Mouse (Mus musculus) CD4-positive naive resting alpha-beta T cell, adult 57 days (primary cell): ENCODE data around the gene Ubxn7. TPM values are rescaled to one million over a fixed set of nuclear protein-coding genes. Genes with fewer than 3 reads are reported as not detected.

Experiments
- total RNA-seq: library from RNA; stranded (reverse); gene quantifications from one replicate; pipeline ENCODE4 v1.2.4, GENCODE M21; 2023

The Ubxn7 gene
- total RNA-seq, result 75.1 TPM

DNA sequence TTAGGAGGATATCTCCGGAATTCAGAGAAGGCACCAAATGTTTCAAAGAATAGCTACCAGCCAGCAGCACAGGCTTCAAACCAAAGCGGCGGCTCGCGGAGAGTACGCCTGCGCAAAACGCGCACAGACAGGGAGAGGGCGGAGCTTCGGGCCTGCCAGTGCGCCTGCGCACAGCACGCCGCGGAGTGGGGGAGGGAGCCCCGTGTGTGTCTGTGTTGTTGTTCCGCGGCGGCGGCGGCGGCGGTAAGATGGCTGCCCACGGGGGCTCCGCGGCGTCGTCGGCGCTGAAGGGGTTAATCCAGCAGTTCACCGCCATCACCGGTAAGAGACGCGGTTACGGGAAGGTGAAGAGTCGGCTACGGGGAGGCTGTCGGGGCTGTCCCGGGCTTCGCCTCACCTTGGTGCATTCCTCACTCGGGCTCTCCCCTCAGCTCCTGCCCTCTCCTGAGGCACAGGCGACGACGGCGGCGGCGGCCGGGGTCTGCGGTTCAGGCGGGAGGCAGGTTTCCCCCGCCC lies at the start of gene Ubxn7:
Ubxn7 (plus strand) TSS at position 218 of the 516 bp plus-strand sequence.

DNA sequence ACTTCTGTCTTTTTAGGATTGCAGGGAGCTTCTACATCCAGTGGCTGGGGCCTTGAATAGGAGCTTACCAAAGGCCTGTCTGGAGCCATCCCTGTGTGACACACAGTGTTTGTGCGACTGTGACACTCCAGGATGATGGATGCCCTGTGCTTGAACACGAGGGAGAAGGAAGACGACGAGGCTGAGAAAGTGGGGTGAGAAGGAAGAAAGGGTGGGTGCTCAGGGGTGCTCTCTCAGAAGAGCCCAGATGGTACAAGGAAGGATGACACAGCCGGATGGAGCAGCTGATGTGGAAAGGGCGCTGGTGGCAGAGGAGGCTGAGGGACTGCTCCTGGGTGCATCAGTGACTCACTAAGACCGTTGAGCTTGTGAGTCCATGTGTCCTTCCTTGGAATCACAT lies 68.2 kb downstream of the Ubxn7 start, which contains the start of gene Tm4sf19:
Tm4sf19 (plus strand) TSS at position 240 of the 400 bp plus-strand sequence.

DNA sequence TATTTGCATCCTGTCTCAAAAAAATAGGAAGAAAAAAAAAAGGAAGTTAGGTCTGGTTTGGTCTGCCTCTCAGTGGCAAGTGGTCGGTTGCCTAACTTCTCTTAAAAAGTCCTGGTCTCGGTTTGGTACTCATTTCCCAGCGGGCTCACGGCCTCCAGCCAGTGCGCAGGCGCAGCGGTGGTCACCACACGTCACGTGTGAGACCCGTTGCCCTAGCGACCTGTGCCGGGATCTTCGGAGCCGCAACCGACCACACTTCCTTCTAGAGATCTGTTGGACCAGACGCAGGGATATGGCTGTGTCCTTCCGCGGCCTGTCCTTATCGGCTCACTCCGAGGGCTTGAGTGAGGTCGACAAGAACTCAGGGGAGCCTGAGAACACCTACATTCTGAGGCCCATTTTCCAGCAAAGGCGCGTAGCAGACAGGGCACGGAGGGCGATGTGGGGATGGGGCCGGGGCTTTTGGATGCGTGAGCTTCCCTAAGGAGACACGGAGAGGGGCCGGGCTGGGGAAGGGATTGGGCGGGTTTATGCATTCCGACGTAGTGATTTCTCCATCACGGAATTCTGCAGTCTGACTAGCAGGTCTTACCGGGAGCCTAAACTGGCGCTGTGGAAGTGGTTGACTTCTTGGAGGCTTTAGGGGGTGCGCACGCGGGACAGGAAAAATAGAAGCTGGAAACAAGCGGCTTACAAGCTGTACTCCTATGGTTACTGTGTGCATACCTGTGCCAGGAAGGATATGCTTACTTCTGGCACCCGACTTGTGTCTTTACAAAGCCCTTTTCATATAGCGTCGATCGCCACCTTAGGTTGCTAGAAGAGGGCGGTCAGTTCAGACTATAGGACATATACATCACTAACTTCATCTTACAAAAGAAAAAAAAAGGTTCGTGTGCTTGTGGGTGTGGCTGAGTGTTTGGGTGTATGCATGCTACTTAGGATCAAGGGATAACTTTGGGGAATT lies 87.7 kb downstream of the Ubxn7 start, which contains the start of gene Tctex1d2:
Tctex1d2 (plus strand) TSS at position 186 of the 967 bp plus-strand sequence.

DNA sequence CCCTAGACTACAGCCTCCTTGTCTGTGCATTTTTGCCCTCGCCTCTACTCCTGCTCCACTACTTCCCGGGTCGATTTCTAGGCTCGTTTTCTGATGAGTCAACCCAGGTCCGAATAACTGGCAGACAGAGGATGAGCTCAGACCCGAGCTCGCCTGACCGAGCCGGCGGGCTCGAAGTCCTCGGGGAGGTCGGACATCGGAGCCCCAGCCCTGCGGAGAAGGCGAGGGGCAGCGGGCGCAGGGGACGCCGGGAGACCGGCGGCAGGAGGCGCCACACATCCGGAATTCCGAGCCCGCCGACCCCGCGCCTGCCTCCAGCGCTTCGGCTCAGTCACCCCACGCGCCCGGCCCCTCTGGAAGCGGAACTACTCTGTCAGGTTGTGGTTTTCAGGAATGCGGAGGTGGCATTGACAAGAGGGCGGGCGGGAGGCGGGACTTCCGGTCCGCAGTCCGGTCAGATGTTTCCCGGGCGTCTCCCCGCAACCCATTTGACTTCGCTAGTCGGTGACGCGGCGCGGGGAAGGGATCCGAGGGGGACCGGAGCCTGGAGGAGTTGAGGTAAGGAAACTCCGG lies 98.5 kb downstream of the Ubxn7 start, which contains the start of gene Pcyt1a:
Pcyt1a (plus strand) TSS at position 448 of the 573 bp plus-strand sequence.

Other genes starting within 250 kb of the Ubxn7 start
- gene Pigx, start 232.5 kb upstream of the Ubxn7 start, total RNA-seq, result 65.1 TPM
- 9.0 TPM for gene Cep19, start 232.5 kb upstream of the Ubxn7 start, total RNA-seq
- 74.2 TPM for gene Nrros, start 166.7 kb upstream of the Ubxn7 start, total RNA-seq
- not detected for gene Bex6, start 152.4 kb upstream of the Ubxn7 start, total RNA-seq
- 7.8 TPM for gene Fbxo45, start 85.1 kb upstream of the Ubxn7 start, total RNA-seq
- gene Wdr53, start 85.0 kb upstream of the Ubxn7 start, total RNA-seq, result 11.4 TPM
- gene Smco1, start 60.8 kb upstream of the Ubxn7 start, total RNA-seq, result 0.68 TPM
- gene Rnf168, start 54.8 kb upstream of the Ubxn7 start, total RNA-seq, result 19.6 TPM
- not detected for gene Tm4sf19, start 68.2 kb downstream of the Ubxn7 start, total RNA-seq
- gene Tctex1d2, start 87.4 kb downstream of the Ubxn7 start, total RNA-seq, result not detected
- gene Pcyt1a, start 98.7 kb downstream of the Ubxn7 start, total RNA-seq, result 19.7 TPM
- gene Slc51a, start 155.6 kb downstream of the Ubxn7 start, total RNA-seq, result not detected
- gene Zdhhc19, start 164.0 kb downstream of the Ubxn7 start, total RNA-seq, result not detected